Mouse (Mus musculus) MEL (cell line): ENCODE measurements at regions not wholly inside any gene's neighbourhood (a gene's known extent, or its start where the extent isn't known, plus 50 kb on each side); places are given as distances from the start of the nearest gene placed in this dataset.

Experiments used
- MAFK ChIP-seq: IDR thresholded peaks from 2 replicates; pipeline ENCODE4 v1.6.1; 2011; ENCODE audit warnings: low read depth, mild to moderate bottlenecking, low read length, improper control_type of control experiment, borderline replicate concordance
- POLR2A ChIP-seq, 2 experiments: IDR thresholded peaks; 2 replicates each; pipeline ENCODE4 v1.6.1; 2011 to 2012; ENCODE audit warnings: low read length in 2 of 2, mild to moderate bottlenecking in 2 of 2, control low read depth in 1 of 2, improper control_type of control experiment in 1 of 2, low read depth in 1 of 2, moderate library complexity in 1 of 2; ENCODE audit not compliant: control insufficient read depth in 1 of 2, insufficient read depth in 1 of 2, poor library complexity in 1 of 2
- ZC3H11A ChIP-seq: IDR thresholded peaks from 2 replicates; pipeline ENCODE4 v1.6.1; 2012; ENCODE audit warnings: low read depth, mild to moderate bottlenecking, inconsistent platforms, low read length, improper control_type of control experiment

- TF ChIP-seq MAFK = no peak
- no peak for TF ChIP-seq POLR2A (IDR thresholded peaks at IDR 0.05; ENCODE audit: control insufficient read depth in 1 of 2, insufficient read depth in 1 of 2, low read depth in 1 of 2, low read length in 2 of 2, poor library complexity in 1 of 2)
- TF ChIP-seq ZC3H11A = no peak
These were observed 193.7 kb upstream of the Sesn3 start for GRCm38 (mm10) chr9:14081138-14081537.
